Mouse (Mus musculus) cerebellum, postnatal 4 days (tissue): ENCODE data around the gene Tmf1.

Experiments used
- DNase-seq, 2 experiments: peaks; one replicate each; pipeline ENCODE4 v3.0.0; 2022; ENCODE audit warnings: low spot score in 2 of 2, mixed read lengths in 1 of 2

Tmf1 gene

DNA sequence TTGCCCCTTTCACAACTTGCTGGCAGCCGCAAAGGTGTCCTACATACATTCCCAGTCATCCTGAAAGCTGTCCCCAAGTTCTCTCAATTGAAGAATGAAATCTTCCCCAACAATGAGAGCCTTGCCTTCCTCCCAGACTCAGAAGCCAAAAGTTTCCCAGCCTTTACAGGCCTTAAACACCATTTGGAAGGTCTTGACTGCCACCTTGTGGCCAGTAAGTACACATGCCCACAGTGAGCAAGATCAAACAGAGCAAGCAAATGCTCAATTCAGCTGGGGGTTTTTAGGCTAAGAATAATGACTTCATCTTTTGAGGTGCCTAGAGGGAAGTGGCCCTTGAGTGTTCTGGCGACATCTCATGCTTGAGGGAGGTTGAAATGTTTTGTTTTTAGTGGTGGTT is 72.1 kb downstream of the Tmf1 start:
- DNase-seq: peak in 1 of 2 experiments; percentile 48

DNA sequence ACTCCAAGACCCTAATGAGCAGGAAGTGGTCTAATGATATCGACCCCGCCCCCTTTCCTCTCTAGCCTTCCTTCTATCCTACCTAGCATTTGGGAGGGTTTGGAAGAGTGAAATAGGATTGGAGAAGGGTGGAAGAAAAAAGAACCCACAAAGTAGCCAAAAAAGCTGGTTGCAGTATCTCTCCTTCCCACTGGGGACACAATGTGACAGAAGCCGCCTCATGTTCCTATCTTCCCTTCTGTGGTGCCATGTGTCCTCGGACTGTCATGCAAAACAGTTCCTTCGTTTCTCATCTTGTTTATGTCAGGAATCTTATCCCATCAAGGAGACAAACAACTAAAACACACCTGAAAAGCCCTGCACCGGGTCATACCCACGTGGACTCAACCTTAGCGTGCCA is 72.8 kb downstream of the Tmf1 start:
- DNase-seq: no peak

DNA sequence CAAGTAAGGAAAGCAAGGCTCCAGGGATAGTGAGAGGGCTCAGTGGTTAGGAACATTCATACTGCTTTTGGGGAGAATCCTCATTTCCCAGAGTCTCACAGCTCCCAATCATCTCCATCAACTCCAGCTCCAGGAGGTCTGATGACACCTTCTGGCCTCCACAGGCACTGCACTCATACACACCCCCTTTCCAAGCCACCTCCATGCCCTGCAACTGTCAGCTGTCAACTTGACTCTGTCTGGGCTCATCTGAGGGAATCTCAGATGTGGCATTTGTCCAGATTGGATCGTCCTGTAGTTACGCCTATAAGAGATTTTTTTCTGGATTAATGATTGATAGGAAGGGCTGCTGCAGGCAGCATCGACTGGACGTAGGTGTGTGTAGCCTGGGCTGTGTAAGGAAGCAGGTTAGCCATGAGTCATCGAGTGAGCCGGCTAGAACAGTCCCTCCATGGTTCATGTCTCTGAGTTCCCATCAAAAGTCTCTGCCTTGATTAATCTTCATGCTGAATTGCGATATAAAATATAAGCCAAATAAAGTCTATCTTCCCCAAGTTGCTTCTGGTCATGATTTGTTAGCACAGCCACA is 74.6 kb downstream of the Tmf1 start:
- no peak for DNase-seq
